Mouse (Mus musculus) cerebellum, postnatal 10 days (tissue): ENCODE data around the gene Arl15.
"Not testable (repeated sequence)": the region's sequence is repeated elsewhere in the genome, so short reads cannot be mapped to it uniquely, and the experiment has no call there.

Experiments
- DNase-seq, 2 experiments: peaks; one replicate each; pipeline ENCODE4 v3.0.0; 2021; ENCODE audit warnings: mixed read lengths in 2 of 2

Arl15 gene

GRCm38 (mm10) chr13:113794039-113794704, at the start of gene Arl15:
Arl15 (plus strand) TSS chr13:113794505.
- DNase-seq = peak; percentile 100

DNA sequence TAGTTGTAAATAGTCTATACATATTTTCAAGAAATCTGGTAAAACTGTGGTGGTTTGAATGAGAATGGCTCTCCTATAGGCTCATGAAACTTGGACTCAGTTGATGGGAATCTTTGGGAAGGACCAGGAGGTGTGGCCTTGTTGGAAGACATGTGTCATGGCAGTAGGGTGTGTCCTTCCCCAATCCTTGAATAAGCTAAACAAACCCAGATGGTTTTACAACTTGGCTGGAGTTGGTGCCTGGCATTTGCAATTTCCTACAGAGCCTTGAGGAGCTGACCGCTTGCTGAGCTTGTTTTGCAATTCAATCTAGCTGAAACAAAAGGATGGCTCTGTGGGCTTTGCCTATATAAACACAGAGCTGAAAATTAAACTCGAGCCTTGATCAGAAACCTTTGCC, 49.0 kb upstream of the Arl15 start:
- no peak for DNase-seq

DNA sequence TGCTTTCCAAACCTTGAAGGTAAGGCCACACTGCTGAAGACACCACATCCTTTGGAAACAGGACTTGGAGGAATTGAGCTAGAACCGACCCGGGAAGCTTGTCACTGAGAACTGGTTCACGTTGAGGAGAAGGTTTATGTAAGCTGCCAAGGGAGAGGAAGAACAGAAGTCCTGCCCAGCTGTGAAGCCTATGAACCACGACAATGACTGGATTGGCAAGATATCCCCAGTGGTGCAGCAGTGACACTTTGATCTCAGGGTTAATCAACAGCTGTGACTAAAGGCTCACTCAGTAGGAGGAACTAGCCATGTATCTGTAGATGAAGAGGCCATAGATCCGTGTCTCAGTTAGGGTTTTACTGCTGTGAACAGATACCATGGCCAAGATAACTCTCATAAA, 43.5 kb upstream of the Arl15 start:
- DNase-seq = no peak

GRCm38 (mm10) chr13:113754731-113755689, 39.3 kb upstream of the Arl15 start:
- no peak for DNase-seq

GRCm38 (mm10) chr13:113755779-113756178, 38.5 kb upstream of the Arl15 start:
- no peak for DNase-seq

DNA sequence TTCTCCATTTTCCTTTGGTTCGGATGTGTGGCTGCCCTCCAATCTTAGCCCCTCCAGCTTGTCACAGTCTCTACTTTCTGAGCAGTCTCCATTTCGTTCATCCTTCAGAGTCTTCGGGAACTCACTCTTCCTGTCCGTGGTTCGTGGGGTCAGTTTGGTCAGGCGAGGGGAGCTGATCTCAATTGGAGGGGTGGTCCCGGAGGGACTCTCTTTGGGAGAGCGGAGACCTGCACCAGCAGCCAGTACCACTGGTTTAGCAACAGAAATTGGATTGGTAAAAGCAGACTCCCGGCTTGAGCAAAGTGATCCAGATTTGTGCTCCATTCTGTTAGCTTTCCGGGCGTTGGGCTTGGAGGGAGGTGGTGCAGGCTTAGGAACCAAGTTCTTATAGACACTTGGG, 32.6 kb upstream of the Arl15 start:
- DNase-seq = no peak

GRCm38 (mm10) chr13:113762766-113763516, 31.4 kb upstream of the Arl15 start:
- no peak for DNase-seq

GRCm38 (mm10) chr13:113765411-113765810, 28.9 kb upstream of the Arl15 start:
- DNase-seq = peak in 1 of 2 experiments; percentile 17

GRCm38 (mm10) chr13:113769829-113770228, 24.5 kb upstream of the Arl15 start:
- no peak for DNase-seq

- no peak for DNase-seq
Measured at GRCm38 (mm10) chr13:113770340-113770739, 24.0 kb upstream of the Arl15 start.

- no peak for DNase-seq
Measured at GRCm38 (mm10) chr13:113771340-113771739, 23.0 kb upstream of the Arl15 start.

- DNase-seq = no peak
Measured at GRCm38 (mm10) chr13:113774799-113775198, 19.5 kb upstream of the Arl15 start.

DNA sequence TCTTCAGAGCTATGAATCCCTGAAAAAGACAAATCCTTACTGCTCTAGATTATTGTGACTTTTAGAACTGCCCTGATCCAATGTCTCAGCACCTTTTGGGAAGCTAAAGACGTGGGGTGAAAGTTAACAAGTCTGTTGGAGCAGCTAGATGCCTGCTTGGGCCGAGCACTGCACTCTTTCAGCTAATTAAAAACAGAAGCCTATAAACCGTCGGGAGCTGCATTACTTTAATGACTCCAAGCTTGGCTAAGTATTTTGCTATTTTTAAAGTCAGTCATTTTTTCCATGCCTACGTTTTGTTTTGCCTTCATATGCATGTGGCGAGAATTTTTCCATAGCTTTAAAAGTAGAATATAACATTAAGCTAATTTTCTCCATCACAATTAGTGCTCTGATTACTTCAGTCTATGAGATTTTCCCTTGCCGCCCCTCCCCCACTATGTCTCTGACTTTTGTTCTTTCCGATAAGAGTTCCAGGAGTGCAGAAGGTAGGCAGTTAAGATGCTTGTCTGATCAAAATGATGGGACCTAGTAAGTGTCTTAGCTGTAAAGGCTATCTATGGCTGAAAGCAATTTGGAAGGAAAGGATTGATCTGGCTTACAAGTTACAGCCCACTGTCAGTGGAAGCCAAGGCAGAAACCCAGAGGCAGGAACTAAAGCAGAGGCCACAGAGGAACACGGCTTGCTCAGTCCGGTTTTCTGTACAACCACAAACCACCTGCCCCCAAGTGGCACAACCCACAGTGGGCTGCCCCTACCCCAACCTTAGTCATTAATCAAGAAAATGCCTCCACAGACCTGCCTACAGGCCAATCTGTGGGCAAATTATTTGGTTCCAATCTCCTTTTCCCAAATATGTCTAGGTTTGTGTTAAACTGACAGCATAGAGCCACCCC, 18.8 kb upstream of the Arl15 start:
- no peak for DNase-seq

DNA sequence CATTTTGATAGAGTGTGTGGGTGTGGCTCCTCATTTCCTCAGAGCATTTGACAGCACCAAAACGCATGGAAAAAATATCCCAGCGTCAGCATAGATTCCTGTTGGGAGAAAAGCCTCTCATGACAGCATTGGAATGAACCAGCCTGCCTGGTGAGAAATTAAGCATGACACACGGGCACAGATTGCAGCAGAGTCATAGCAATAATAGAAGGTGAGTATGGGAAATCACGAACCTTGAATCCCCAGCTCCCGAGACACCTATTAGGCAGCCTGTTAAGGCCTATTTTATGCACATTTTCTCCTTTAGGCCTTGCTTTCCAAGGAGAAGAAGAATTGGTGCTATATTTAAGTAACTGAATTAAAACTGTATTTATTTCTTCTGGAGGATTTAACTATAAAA, 8.5 kb upstream of the Arl15 start:
- DNase-seq = no peak

- no peak for DNase-seq
Measured at GRCm38 (mm10) chr13:113787136-113787535, 7.2 kb upstream of the Arl15 start.

DNA sequence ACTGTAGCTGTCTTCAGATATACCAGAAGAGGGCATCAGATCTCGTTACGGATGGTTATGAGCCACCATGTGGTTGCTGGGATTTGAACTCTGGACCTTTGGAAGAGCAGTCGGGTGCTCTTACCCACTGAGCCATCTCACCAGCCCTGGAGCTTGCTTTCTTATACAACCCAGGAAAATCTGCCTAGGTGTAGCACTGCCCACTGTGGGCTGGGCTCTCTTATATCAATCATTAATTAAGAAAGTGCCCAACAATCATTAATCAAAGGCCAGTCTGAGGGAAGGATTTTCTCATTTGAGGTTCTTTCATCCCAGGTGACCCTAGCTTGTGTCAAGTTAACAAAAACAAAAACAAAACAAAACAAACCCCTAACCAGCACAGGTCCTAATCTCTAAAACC, 4.3 kb upstream of the Arl15 start:
- not testable (repeated sequence) for DNase-seq

DNA sequence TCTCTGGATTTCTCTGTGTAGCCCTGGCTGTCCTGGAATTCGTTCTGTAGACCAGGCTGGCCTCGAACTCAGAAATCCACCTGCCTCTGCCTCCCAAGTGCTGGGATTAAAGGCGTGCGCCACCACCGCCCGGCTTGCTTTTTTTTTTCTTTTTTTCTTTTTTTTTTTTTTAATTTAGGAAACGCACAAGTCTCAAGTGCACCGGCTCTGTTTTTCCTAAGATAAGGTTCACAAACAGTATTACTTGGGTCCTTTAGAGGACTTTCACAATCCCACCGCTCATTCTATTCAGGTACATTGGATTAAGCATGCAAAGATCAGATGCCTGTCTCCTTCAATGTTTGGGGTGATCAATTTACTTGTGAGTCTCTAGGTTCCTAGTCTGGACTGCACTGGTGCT, 668 bp upstream of the Arl15 start:
- DNase-seq = no peak

DNA sequence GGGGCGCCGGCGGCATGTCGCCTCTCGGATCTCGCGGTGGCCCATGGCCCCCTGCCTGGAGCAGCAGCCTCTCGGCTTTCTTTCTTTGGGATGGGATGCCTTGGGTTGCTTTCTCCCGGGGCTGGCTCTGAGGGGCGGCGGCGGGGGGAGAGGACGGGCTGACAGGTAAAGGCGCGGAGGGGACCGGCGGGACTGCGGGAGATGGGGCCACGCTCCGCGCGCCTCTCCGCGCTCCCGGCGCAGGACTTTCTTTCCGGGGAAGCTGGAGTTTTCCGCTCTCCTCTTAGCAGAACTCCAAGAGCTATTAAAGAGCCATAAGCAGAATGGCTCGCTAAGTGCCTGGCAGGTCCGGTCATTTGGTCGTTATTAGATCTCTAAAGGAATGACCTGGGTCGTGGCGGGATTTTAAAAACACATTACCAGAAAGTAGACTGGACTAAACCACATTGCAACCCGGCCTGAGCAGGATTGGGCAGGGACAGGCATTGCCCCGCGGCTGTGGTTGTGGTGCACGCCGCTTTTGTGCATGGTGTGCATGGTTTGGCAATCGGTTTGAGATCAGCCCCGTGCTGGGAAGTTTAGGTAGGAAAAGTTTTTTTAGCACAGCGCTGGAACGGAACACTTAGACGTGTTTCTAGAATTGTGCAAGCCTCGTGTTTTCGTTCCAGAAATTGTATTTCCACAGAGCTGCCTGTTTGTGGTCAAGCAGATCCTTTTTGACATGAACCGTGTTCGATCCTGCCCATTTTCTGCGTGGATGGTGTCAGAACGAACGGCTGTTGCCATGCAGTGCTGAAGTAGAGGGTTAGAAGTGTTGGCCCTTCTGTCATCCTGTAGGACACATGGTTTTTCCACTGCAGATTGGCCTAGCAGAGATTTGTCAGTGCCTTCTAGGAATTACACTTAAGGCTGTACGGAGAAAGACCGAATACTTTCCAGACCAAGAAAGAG, 675 bp downstream of the Arl15 start:
- DNase-seq = peak; percentile 63 to 68

DNA sequence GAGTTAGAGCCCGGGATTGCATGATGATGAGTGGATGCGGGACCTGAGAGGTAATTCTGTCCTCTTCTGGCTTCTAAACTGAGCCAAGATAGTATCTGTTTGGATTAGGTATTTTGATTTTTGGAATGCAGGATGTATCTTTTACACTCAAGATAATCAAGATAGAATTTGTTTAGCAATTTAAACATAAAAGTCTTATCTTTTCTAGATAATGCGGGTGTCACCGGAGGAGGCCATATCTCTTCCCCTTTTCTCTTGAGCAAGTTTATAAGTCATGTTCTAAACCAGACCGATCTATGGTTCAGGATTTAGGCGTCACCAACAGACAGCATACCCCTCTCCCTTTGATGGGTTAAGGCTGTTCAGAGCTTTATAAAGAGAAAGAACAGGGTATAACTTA, 3.1 kb downstream of the Arl15 start:
- DNase-seq = no peak

- no peak for DNase-seq
Measured at GRCm38 (mm10) chr13:113799361-113799760, 5.1 kb downstream of the Arl15 start.

- no peak for DNase-seq
Measured at GRCm38 (mm10) chr13:113800246-113800645, 5.9 kb downstream of the Arl15 start.
